Mouse (Mus musculus) MEL (cell line): ENCODE measurements at regions not wholly inside any gene's neighbourhood (a gene's known extent, or its start where the extent isn't known, plus 50 kb on each side); places are given as distances from the start of the nearest gene placed in this dataset.

Source experiments
- DNase-seq: peaks from one replicate; pipeline ENCODE4 v3.0.0; 2011; ENCODE audit warnings: low read depth, low spot score
- H3K27ac ChIP-seq: 2 replicates; pipeline ENCODE4 v1.5.1; 2012; ENCODE audit warnings: low read depth, mild to moderate bottlenecking, control low read depth, low read length, moderate library complexity; ENCODE audit not compliant: control insufficient read depth
- H3K27me3 ChIP-seq, 2 experiments: fragments of 150-350 bp in 1 of 2; sonication (generic) in 1 of 2; 2 replicates each; pipeline ENCODE4 v1.6.1; 2012; ENCODE audit warnings: low read length in 2 of 2, mild to moderate bottlenecking in 2 of 2, improper control_type of control experiment in 1 of 2, moderate library complexity in 1 of 2; ENCODE audit not compliant: insufficient read depth in 2 of 2, control insufficient read depth in 1 of 2
- H3K36me3 ChIP-seq, 2 experiments: 2 replicates each; pipeline ENCODE4 v1.6.1; 2012 to 2014; ENCODE audit warnings: low read length in 2 of 2, improper control_type of control experiment in 1 of 2, inconsistent platforms in 1 of 2, mild to moderate bottlenecking in 1 of 2; ENCODE audit not compliant: insufficient read depth in 2 of 2, control insufficient read depth in 1 of 2
- H3K4me1 ChIP-seq, 2 experiments: fragments of 150-350 bp in 1 of 2; sonication (generic) in 1 of 2; 2 replicates each; pipeline ENCODE4 v1.6.1; 2012; ENCODE audit warnings: low read length in 2 of 2, improper control_type of control experiment in 1 of 2, mild to moderate bottlenecking in 1 of 2; ENCODE audit not compliant: insufficient read depth in 2 of 2, control insufficient read depth in 1 of 2
- H3K4me3 ChIP-seq, 2 experiments: fragments of 150-350 bp in 1 of 2; sonication (generic) in 1 of 2; 2 replicates each; pipeline ENCODE4 v1.5.1; 2012; ENCODE audit warnings: low read depth in 2 of 2, low read length in 2 of 2, mild to moderate bottlenecking in 2 of 2, moderate library complexity in 2 of 2, control low read depth in 1 of 2, improper control_type of control experiment in 1 of 2; ENCODE audit not compliant: control insufficient read depth in 1 of 2, insufficient read depth in 1 of 2
- H3K79me2 ChIP-seq: 2 replicates; pipeline ENCODE4 v1.6.1; 2012; ENCODE audit warnings: mild to moderate bottlenecking, low read length, moderate library complexity; ENCODE audit not compliant: control insufficient read depth, poor library complexity, insufficient read depth
- H3K9ac ChIP-seq: 2 replicates; pipeline ENCODE4 v1.6.1; 2012; ENCODE audit warnings: low read depth, mild to moderate bottlenecking, control low read depth, low read length, moderate library complexity; ENCODE audit not compliant: control insufficient read depth, poor library complexity, severe bottlenecking
- H3K9me3 ChIP-seq: fragments of 150-350 bp; sonication (generic); replicated peaks from 2 replicates; pipeline ENCODE4 v1.6.1; 2012; ENCODE audit warnings: mild to moderate bottlenecking, low read length, improper control_type of control experiment, moderate library complexity; ENCODE audit not compliant: insufficient read depth
- CHD1 ChIP-seq: IDR thresholded peaks from 2 replicates; pipeline ENCODE4 v1.6.1; 2012; ENCODE audit warnings: low read depth, mild to moderate bottlenecking, inconsistent platforms, low read length, improper control_type of control experiment
- CHD2 ChIP-seq: IDR thresholded peaks from 2 replicates; pipeline ENCODE4 v1.6.1; 2011; ENCODE audit warnings: low read length, improper control_type of control experiment
- CTCF ChIP-seq, 3 experiments: IDR thresholded peaks in 2 of 3; conservative IDR thresholded peaks in 1 of 3; 2 replicates each; pipeline ENCODE4 v1.5.1; 2011 to 2012; ENCODE audit warnings: low read length in 3 of 3, low read depth in 2 of 3, mild to moderate bottlenecking in 2 of 3, improper control_type of control experiment in 1 of 3, inconsistent platforms in 1 of 3, mixed read lengths in 1 of 3, moderate library complexity in 1 of 3; ENCODE audit not compliant: control insufficient read depth in 1 of 3, insufficient read depth in 1 of 3, poor library complexity in 1 of 3, severe bottlenecking in 1 of 3
- EP300 ChIP-seq, 2 experiments: IDR thresholded peaks; 2 replicates each; pipeline ENCODE4 v1.6.1; 2011; ENCODE audit warnings: improper control_type of control experiment in 2 of 2, low read length in 2 of 2, low read depth in 1 of 2, mild to moderate bottlenecking in 1 of 2
- GABPA ChIP-seq: IDR thresholded peaks from 2 replicates; pipeline ENCODE4 v1.6.1; 2012; ENCODE audit warnings: low read depth, mild to moderate bottlenecking, inconsistent platforms, low read length, improper control_type of control experiment, moderate library complexity
- JUND ChIP-seq: IDR thresholded peaks from 2 replicates; pipeline ENCODE4 v1.6.1; 2011; ENCODE audit warnings: low read depth, mild to moderate bottlenecking, improper control_type of control experiment, low read length
- KAT2A ChIP-seq: conservative IDR thresholded peaks from 2 replicates; pipeline ENCODE4 v1.6.1; 2012; ENCODE audit warnings: low read depth, low read length, improper control_type of control experiment, inconsistent platforms
- MAFK ChIP-seq: IDR thresholded peaks from 2 replicates; pipeline ENCODE4 v1.6.1; 2011; ENCODE audit warnings: low read depth, mild to moderate bottlenecking, low read length, improper control_type of control experiment, borderline replicate concordance
- MXI1 ChIP-seq: IDR thresholded peaks from 2 replicates; pipeline ENCODE4 v1.6.1; 2011; ENCODE audit warnings: mild to moderate bottlenecking, low read depth, low read length, improper control_type of control experiment
- MYB ChIP-seq: IDR thresholded peaks from 2 replicates; pipeline ENCODE4 v1.6.1; 2011; ENCODE audit warnings: mild to moderate bottlenecking, low read depth, low read length, improper control_type of control experiment
- MYC ChIP-seq: IDR thresholded peaks from 2 replicates; pipeline ENCODE4 v1.6.1; 2011; ENCODE audit warnings: low read depth, mild to moderate bottlenecking, low read length, improper control_type of control experiment, moderate library complexity
- NELFE ChIP-seq: IDR thresholded peaks from 2 replicates; pipeline ENCODE4 v1.6.1; 2011; ENCODE audit warnings: low read depth, low read length, improper control_type of control experiment
- POLR2A ChIP-seq, 2 experiments: IDR thresholded peaks; 2 replicates each; pipeline ENCODE4 v1.6.1; 2011 to 2012; ENCODE audit warnings: low read length in 2 of 2, mild to moderate bottlenecking in 2 of 2, control low read depth in 1 of 2, improper control_type of control experiment in 1 of 2, low read depth in 1 of 2, moderate library complexity in 1 of 2; ENCODE audit not compliant: control insufficient read depth in 1 of 2, insufficient read depth in 1 of 2, poor library complexity in 1 of 2
- POLR2AphosphoS2 ChIP-seq: IDR thresholded peaks from 2 replicates; pipeline ENCODE4 v1.6.1; 2011; ENCODE audit warnings: low read length, improper control_type of control experiment
- POLR2AphosphoS5 ChIP-seq: IDR thresholded peaks from 2 replicates; pipeline ENCODE4 v1.6.1; 2012; ENCODE audit warnings: low read depth, borderline replicate concordance, mild to moderate bottlenecking, inconsistent platforms, low read length, moderate library complexity, mixed read lengths
- TAL1 ChIP-seq: IDR thresholded peaks from 2 replicates; pipeline ENCODE4 v1.6.1; 2012; ENCODE audit warnings: mild to moderate bottlenecking, inconsistent platforms, low read length, moderate library complexity, mixed read lengths
- TBP ChIP-seq: IDR thresholded peaks from 2 replicates; pipeline ENCODE4 v1.8.0; 2011; ENCODE audit warnings: low read depth, low read length, improper control_type of control experiment
- USF1 ChIP-seq: IDR thresholded peaks from 2 replicates; pipeline ENCODE4 v1.6.1; 2014; ENCODE audit warnings: low read depth, mild to moderate bottlenecking, inconsistent platforms, low read length, improper control_type of control experiment, moderate library complexity
- ZC3H11A ChIP-seq: IDR thresholded peaks from 2 replicates; pipeline ENCODE4 v1.6.1; 2012; ENCODE audit warnings: low read depth, mild to moderate bottlenecking, inconsistent platforms, low read length, improper control_type of control experiment
- ZNF384 ChIP-seq: IDR thresholded peaks from 2 replicates; pipeline ENCODE4 v1.6.1; 2012; ENCODE audit warnings: low read depth, mild to moderate bottlenecking, inconsistent platforms, low read length, improper control_type of control experiment

- DNase-seq: no peak
- TF ChIP-seq MYB: no peak
- TF ChIP-seq NELFE: no peak
- TF ChIP-seq USF1: no peak
- TF ChIP-seq CHD1: no peak
- no peak for TF ChIP-seq ZNF384
- TF ChIP-seq, all 39 proteins: peak for 0
- H3K79me2 ChIP-seq: no peaks in the 10 kb centered on the region
- no peak overlapping the region for H3K27ac ChIP-seq
- no peaks in the 10 kb centered on the region for H3K36me3 ChIP-seq
- no peaks in the 10 kb centered on the region for H3K4me1 ChIP-seq
- no peak overlapping the region for H3K9ac ChIP-seq
- H3K9me3 ChIP-seq: no peaks in the 10 kb centered on the region
- H3K4me3 ChIP-seq: no peak overlapping the region
- no peaks in the 10 kb centered on the region for H3K27me3 ChIP-seq
Measured at GRCm38 (mm10) chr1:79191031-79191430, 248.9 kb downstream of the Scg2 start.

DNA sequence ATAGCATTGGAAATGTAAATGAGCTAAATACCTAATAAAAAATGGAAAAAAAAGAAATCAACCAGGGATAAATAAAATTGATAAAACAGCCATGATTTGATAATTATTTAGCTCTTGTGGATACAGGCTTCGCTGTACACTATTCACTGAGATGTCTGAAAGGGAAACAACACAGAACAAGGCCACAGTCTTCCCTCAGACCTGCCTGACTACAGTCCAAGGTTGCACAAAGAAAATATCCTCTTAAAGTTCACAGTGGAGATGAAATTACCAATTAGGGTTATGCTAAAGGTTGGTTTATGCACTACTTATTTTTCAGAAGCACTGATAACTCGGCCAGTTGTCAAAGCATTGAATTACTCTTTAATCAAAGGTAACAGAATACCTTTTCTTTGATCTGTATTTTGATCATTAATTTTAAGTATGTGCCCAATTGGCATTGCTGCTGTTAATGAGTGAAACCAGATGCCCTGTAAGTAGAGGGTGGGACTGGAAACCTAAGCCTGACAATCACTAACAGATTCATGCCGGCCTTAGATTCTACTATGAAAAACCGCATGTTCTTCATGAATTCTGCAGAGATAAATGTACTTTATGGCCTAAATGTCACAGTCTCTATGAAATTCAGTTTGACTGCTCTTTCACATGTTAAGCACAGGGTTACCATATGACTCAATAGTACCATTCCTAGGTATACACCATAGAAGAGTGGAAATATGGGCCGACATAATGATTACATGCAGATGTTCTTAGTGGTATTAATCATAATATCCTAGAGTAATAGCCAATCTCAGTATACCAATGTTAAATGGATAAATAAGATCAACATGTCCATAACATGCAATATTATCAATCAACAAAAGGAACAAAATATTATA lies 256.1 kb downstream of the Scg2 start:
- no peak for DNase-seq
- no peaks in the 10 kb centered on the region for H3K27me3 ChIP-seq
- no peak overlapping the region for H3K4me3 ChIP-seq
- H3K9me3 ChIP-seq: no peaks in the 10 kb centered on the region
- H3K79me2 ChIP-seq: no peaks in the 10 kb centered on the region
- no peak overlapping the region for H3K27ac ChIP-seq
- H3K36me3 ChIP-seq: no peaks in the 10 kb centered on the region
- no peak overlapping the region for H3K9ac ChIP-seq
- TF ChIP-seq JUND (no peak), POLR2A (IDR thresholded peaks at IDR 0.05; ENCODE audit: control insufficient read depth in 1 of 2, insufficient read depth in 1 of 2, low read depth in 1 of 2, low read length in 2 of 2, poor library complexity in 1 of 2) (no peak), CHD2 (no peak), TBP (no peak), MXI1 (no peak), KAT2A (no peak), TAL1 (no peak), POLR2AphosphoS2 (no peak)
- TF ChIP-seq, all 39 proteins: peak for 0
- no peaks in the 10 kb centered on the region for H3K4me1 ChIP-seq

GRCm38 (mm10) chr1:79144113-79144512 lies 295.8 kb downstream of the Scg2 start:
- H3K4me3 ChIP-seq: no peak overlapping the region
- DNase-seq: no peak
- no peaks in the 10 kb centered on the region for H3K9me3 ChIP-seq
- TF ChIP-seq MYC (no peak), CTCF (IDR thresholded peaks at IDR 0.05 in 2 of 3, conservative IDR thresholded peaks at IDR 0.05 in 1 of 3; ENCODE audit: control insufficient read depth in 1 of 3, insufficient read depth in 1 of 3, low read depth in 2 of 3, low read length in 3 of 3, poor library complexity in 1 of 3, severe bottlenecking in 1 of 3) (no peak), GABPA (no peak), EP300 (IDR thresholded peaks at IDR 0.05; ENCODE audit: low read depth in 1 of 2, low read length in 2 of 2) (no peak), MAFK (no peak), POLR2AphosphoS5 (no peak), ZC3H11A (no peak), NELFE (no peak)
- H3K27ac ChIP-seq: no peak overlapping the region
- H3K36me3 ChIP-seq: no peaks in the 10 kb centered on the region
- no peaks in the 10 kb centered on the region for H3K79me2 ChIP-seq
- no peaks in the 10 kb centered on the region for H3K27me3 ChIP-seq
- no peaks in the 10 kb centered on the region for H3K4me1 ChIP-seq
- H3K9ac ChIP-seq: no peak overlapping the region
